Mouse (Mus musculus) testis, adult 2 months (tissue): ENCODE results near the gene Zc3h18.

Source experiments
- CTCF ChIP-seq: fragments of 200-500 bp; IDR thresholded peaks from 2 replicates; pipeline ENCODE4 v1.5.1; 2012; ENCODE audit warnings: low read depth, mild to moderate bottlenecking, inconsistent platforms, low read length, moderate library complexity; ENCODE audit not compliant: control insufficient read depth, insufficient read depth, insufficient replicate concordance
- POLR2A ChIP-seq: fragments of 200-500 bp; IDR thresholded peaks from 2 replicates; pipeline ENCODE4 v1.6.1; 2012; ENCODE audit warnings: low read depth, mild to moderate bottlenecking, inconsistent platforms, low read length, moderate library complexity; ENCODE audit not compliant: control insufficient read depth

- no peak for TF ChIP-seq POLR2A
- no peak for TF ChIP-seq CTCF
Observed at GRCm38 (mm10) chr8:122442781-122443180, 66.4 kb downstream of the Zc3h18 start.
